Mouse (Mus musculus): ENCODE data around the gene Mycbpap. TPM values are rescaled to one million over a fixed set of nuclear protein-coding genes. Genes with fewer than 3 reads are reported as not detected.

Mycbpap gene
- polyA plus RNA-seq, 1 experiment from 2014 or later = 6.6 TPM

DNA sequence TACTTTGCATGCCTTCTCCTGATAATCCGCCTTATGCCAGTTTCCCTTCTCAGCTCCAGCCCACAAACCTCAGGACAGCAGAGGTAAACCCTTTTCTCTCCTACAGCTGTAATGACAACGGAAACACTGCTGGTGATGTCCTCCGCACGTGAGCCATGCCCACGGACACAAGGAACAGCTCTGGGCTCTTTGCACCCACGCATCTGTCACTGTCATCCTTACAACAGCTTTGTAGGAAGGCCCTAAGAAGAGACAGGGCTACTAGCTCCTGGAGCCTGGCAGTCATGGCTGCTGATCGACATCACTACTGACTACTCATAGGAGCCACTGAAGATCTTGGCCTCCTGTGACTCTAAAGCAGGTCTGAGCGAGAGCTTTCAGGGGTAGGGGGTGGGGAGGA lies 11.6 kb upstream of the Mycbpap start:
- Histone ChIP-seq H3K4me1 (ENCODE audit: control insufficient read depth in 2 of 2, insufficient read depth in 2 of 2, low read length in 2 of 2) (peaks cover 0 to 5% of the 10 kb centered on the region in 2 experiments; a peak in 1 of 4 replicates), H3K4me3 (ENCODE audit: control insufficient read depth in 1 of 2, insufficient read depth in 1 of 2, low read depth in 1 of 2, low read length in 2 of 2) (no peak overlapping the region), H3K9ac (ENCODE audit: low read length) (no peak overlapping the region; the same call in 1 of the 2 replicates), H3K36me3 (ENCODE audit: control insufficient read depth, insufficient read depth, low read length) (no peaks in the 10 kb centered on the region), H3K9me3 (ENCODE audit: control insufficient read depth, low read length) (0 out of 2 replicates have a peak, but pooled peaks cover 4% of the 10 kb centered on the region), H3K4me2 (ENCODE audit: low read length) (no peak overlapping the region), H3K27ac (replicated peaks in 1 of 2; ENCODE audit: control insufficient read depth in 1 of 2, insufficient read depth in 1 of 2, low read depth in 2 of 2, low read length in 2 of 2) (no peak overlapping the region), H3K27me3 (ENCODE audit: control insufficient read depth, insufficient read depth, low read length) (no peaks in the 10 kb centered on the region)
- no peak for ATAC-seq (ENCODE audit: insufficient number of reproducible peaks, insufficient read depth, low FRiP score, low read depth)
- WGBS = 73% methylated on average over 8 of the region's 8 CpGs

DNA sequence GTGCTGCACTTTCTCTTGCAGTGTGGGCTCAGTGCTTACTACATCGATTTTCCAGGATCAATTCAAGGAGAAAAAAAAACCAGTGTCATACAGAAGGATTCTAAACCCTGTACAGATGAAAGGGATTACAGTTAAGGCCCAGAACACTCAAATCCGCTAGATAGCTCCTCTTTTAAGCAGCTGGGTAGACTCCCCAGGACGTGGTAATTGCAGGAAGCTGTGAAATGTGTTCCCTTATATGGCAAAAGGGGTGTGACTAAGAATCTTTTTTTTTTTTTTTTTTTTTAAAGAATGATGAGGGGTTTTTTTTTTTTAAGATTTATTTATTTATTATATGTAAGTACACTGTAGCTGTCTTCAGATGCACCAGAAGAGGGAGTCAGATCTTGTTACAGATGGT lies 7.3 kb upstream of the Mycbpap start:
- no peaks in the 10 kb centered on the region for H3K36me3 ChIP-seq (ENCODE audit: control insufficient read depth, insufficient read depth, low read length)
- 59% methylated on average over 3 of the region's 3 CpGs for WGBS

DNA sequence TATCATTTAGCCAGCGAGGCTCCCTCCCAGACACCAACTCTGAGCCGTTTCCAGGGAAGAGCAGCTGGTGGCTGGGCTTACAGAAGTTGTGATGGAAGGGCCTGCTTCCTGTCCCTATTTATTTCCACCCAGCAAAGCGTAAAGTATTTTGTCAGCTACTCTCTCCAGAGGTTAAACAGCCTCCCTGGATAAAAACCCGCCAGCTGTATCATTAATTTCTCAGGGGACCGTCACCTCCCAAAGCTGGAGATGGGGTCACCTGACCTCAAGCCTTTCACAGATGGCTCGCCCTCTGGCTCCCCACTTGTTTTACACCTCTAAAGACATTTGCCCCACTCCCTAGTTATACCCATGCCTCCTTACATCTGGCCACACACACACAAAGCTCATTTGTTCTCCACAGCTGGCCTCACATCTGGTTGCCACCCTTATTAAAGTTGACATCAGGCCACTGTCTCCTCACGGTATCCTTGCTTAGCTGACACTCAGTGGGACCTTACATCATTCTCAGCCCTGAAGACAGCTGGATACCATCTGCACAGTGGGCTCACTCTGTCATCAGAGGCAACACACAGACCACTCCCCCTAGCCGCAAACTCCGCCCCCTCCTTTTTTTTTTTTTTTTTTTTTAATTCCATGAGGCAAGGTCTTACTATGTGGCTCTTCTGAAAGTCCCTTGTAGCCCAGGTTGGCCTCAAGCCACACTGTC lies 4.8 kb upstream of the Mycbpap start:
- Histone ChIP-seq H3K4me1 (ENCODE audit: control insufficient read depth in 2 of 2, insufficient read depth in 2 of 2, low read length in 2 of 2) (peaks cover 6 to 14% of the 10 kb centered on the region in 2 experiments), H3K27ac (replicated peaks in 1 of 2; ENCODE audit: control insufficient read depth in 1 of 2, insufficient read depth in 1 of 2, low read depth in 2 of 2, low read length in 2 of 2) (no peak overlapping the region), H3K27me3 (ENCODE audit: control insufficient read depth, insufficient read depth, low read length) (no peaks in the 10 kb centered on the region), H3K9ac (ENCODE audit: low read length) (no peak overlapping the region), H3K9me3 (ENCODE audit: control insufficient read depth, low read length) (no peaks in the 10 kb centered on the region), H3K4me2 (ENCODE audit: low read length) (no peak overlapping the region), H3K36me3 (ENCODE audit: control insufficient read depth, insufficient read depth, low read length) (no peaks in the 10 kb centered on the region), H3K4me3 (ENCODE audit: control insufficient read depth in 1 of 2, insufficient read depth in 1 of 2, low read depth in 1 of 2, low read length in 2 of 2) (no peak overlapping the region)
- 58% methylated on average over 9 of the region's 9 CpGs for WGBS
- ATAC-seq (ENCODE audit: insufficient number of reproducible peaks, insufficient read depth, low FRiP score, low read depth) = no peak

More for the DNA sequence above, 7.3 kb upstream of the Mycbpap start:
- Histone ChIP-seq H3K4me1 (ENCODE audit: control insufficient read depth in 2 of 2, insufficient read depth in 2 of 2, low read length in 2 of 2) (peaks cover 0 to 2% of the 10 kb centered on the region in 2 experiments; a peak in 1 of 4 replicates), H3K27ac (replicated peaks in 1 of 2; ENCODE audit: control insufficient read depth in 1 of 2, insufficient read depth in 1 of 2, low read depth in 2 of 2, low read length in 2 of 2) (no peak overlapping the region), H3K9me3 (ENCODE audit: control insufficient read depth, low read length) (no peaks in the 10 kb centered on the region), H3K4me2 (ENCODE audit: low read length) (no peak overlapping the region), H3K9ac (ENCODE audit: low read length) (no peak overlapping the region), H3K4me3 (ENCODE audit: control insufficient read depth in 1 of 2, insufficient read depth in 1 of 2, low read depth in 1 of 2, low read length in 2 of 2) (no peak overlapping the region), H3K27me3 (ENCODE audit: control insufficient read depth, insufficient read depth, low read length) (no peaks in the 10 kb centered on the region)
- ATAC-seq (ENCODE audit: insufficient number of reproducible peaks, insufficient read depth, low FRiP score, low read depth) = no peak

DNA sequence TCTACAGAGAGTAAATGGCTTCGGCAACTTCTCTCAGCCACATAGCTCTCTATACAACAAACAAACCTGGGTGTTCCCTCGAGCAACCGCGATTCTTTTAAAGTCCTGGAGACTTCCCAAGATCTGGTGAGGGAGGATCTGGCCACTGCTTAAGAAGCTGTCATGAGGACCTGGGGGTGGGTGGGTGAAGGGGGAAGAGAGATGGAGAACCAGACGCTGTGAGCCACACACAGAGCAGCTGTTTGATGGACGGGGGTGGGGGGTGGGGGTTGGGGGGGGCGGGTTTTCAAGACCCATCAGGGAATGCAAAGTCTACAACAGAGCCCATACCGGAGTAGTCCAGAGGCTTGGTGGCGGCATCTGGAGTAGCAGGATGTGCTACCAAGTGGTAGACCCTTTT lies 8.1 kb downstream of the Mycbpap start:
- Histone ChIP-seq H3K27me3 (ENCODE audit: control insufficient read depth, insufficient read depth, low read length) (no peaks in the 10 kb centered on the region), H3K4me3 (ENCODE audit: control insufficient read depth in 1 of 2, insufficient read depth in 1 of 2, low read depth in 1 of 2, low read length in 2 of 2) (no peak overlapping the region), H3K27ac (replicated peaks in 1 of 2; ENCODE audit: control insufficient read depth in 1 of 2, insufficient read depth in 1 of 2, low read depth in 2 of 2, low read length in 2 of 2) (no peak overlapping the region), H3K4me2 (ENCODE audit: low read length) (no peak overlapping the region), H3K9ac (ENCODE audit: low read length) (no peak overlapping the region), H3K9me3 (ENCODE audit: control insufficient read depth, low read length) (no peaks in the 10 kb centered on the region), H3K4me1 (ENCODE audit: control insufficient read depth in 2 of 2, insufficient read depth in 2 of 2, low read length in 2 of 2) (peaks cover 5 to 7% of the 10 kb centered on the region in 2 experiments; a peak in 3 of 4 replicates), H3K36me3 (ENCODE audit: control insufficient read depth, insufficient read depth, low read length) (no peaks in the 10 kb centered on the region)
- 52% methylated on average over 9 of the region's 9 CpGs for WGBS
- no peak for ATAC-seq (ENCODE audit: insufficient number of reproducible peaks, insufficient read depth, low FRiP score, low read depth)

DNA sequence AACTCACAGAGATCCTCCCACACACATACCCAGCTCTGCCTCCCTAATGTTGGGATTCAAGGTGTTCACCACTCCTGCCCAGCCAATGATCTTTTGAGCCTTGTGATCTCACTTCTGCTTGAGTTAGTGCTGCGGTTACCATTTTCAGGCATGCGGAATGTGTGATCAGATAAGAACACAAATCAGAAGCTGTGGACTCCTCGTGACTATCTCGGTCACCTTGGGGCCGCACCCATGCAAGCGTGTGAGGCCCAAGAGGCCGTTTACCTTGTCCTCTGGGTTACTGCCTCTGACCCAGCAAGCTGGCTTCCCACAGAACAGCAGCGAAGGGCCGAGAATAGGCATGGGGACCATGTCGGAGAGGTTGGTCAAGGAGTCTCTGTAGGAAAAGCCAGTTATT lies 12.6 kb downstream of the Mycbpap start:
- no peak overlapping the region for H3K4me2 ChIP-seq (ENCODE audit: low read length)
- H3K4me1 ChIP-seq (ENCODE audit: control insufficient read depth in 2 of 2, insufficient read depth in 2 of 2, low read length in 2 of 2) = peaks cover 0 to 3% of the 10 kb centered on the region in 2 experiments; a peak in 1 of 4 replicates
- ATAC-seq (ENCODE audit: insufficient number of reproducible peaks, insufficient read depth, low FRiP score, low read depth) = no peak
- WGBS = 61% methylated on average over 10 of the region's 10 CpGs
- H3K27ac ChIP-seq (replicated peaks in 1 of 2; ENCODE audit: control insufficient read depth in 1 of 2, insufficient read depth in 1 of 2, low read depth in 2 of 2, low read length in 2 of 2) = no peak overlapping the region
- H3K9me3 ChIP-seq (ENCODE audit: control insufficient read depth, low read length) = no peaks in the 10 kb centered on the region
- H3K4me3 ChIP-seq (ENCODE audit: control insufficient read depth in 1 of 2, insufficient read depth in 1 of 2, low read depth in 1 of 2, low read length in 2 of 2) = no peak overlapping the region
- H3K9ac ChIP-seq (ENCODE audit: low read length) = no peak overlapping the region
- no peaks in the 10 kb centered on the region for H3K36me3 ChIP-seq (ENCODE audit: control insufficient read depth, insufficient read depth, low read length)
- H3K27me3 ChIP-seq (ENCODE audit: control insufficient read depth, insufficient read depth, low read length) = no peaks in the 10 kb centered on the region

DNA sequence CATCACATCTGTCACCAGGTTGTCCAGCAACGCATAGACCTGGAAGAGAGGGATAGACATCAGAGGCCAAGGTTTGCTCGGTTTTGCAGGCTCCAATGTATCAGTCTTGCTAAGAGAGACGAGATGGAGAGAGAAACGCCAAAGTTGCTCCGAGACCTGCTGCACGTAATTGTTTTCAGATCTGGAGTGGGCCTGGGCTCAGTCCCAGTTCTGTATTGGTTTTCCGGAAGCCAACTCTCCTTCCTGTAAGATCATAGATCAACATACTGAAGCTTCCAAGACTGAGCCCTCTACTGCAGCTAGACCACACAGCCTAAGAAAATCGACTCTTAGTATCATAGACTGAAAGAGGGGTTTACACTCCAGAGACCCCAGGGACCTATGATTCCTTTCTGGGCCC lies 20.1 kb downstream of the Mycbpap start:
- Histone ChIP-seq H3K4me2 (ENCODE audit: low read length) (no peak overlapping the region), H3K27ac (replicated peaks in 1 of 2; ENCODE audit: control insufficient read depth in 1 of 2, insufficient read depth in 1 of 2, low read depth in 2 of 2, low read length in 2 of 2) (no peak overlapping the region), H3K4me1 (ENCODE audit: control insufficient read depth in 2 of 2, insufficient read depth in 2 of 2, low read length in 2 of 2) (peaks cover 19 to 27% of the 10 kb centered on the region in 2 experiments), H3K4me3 (ENCODE audit: control insufficient read depth in 1 of 2, insufficient read depth in 1 of 2, low read depth in 1 of 2, low read length in 2 of 2) (no peak overlapping the region), H3K9ac (ENCODE audit: low read length) (no peak overlapping the region), H3K27me3 (ENCODE audit: control insufficient read depth, insufficient read depth, low read length) (no peaks in the 10 kb centered on the region), H3K9me3 (ENCODE audit: control insufficient read depth, low read length) (no peaks in the 10 kb centered on the region), H3K36me3 (ENCODE audit: control insufficient read depth, insufficient read depth, low read length) (no peaks in the 10 kb centered on the region)
- WGBS = 77% methylated on average over 8 of the region's 8 CpGs
- no peak for ATAC-seq (ENCODE audit: insufficient number of reproducible peaks, insufficient read depth, low FRiP score, low read depth)

DNA sequence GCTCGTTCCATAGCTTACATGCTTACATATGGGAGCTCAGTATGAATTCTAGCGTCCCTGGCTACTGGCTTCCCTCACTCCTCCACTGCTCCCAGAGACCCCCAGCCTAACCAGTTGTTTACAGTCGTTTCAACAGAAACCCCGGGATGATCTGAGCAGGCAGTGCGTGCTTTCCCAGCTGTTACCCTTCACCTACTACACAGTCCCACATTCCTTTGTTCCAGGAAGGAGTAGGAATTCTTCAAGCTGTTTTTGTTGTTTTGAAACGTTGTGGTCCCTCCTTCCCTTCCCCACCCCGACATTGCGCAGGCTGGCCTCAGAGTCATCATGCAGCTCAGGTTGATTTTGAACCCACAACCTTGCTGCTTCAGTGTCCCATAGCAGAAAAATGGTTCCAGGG lies 21.2 kb downstream of the Mycbpap start:
- no peaks in the 10 kb centered on the region for H3K27me3 ChIP-seq (ENCODE audit: control insufficient read depth, insufficient read depth, low read length)
- H3K4me2 ChIP-seq (ENCODE audit: low read length) = peak overlapping the region; percentile 77
- H3K4me3 ChIP-seq (ENCODE audit: control insufficient read depth in 1 of 2, insufficient read depth in 1 of 2, low read depth in 1 of 2, low read length in 2 of 2) = peak overlapping the region; percentile 56 to 61
- H3K9ac ChIP-seq (ENCODE audit: low read length) = peak overlapping the region; percentile 83
- H3K9me3 ChIP-seq (ENCODE audit: control insufficient read depth, low read length) = no peaks in the 10 kb centered on the region
- ATAC-seq (ENCODE audit: insufficient number of reproducible peaks, insufficient read depth, low FRiP score, low read depth) = no peak
- H3K27ac ChIP-seq (replicated peaks in 1 of 2; ENCODE audit: control insufficient read depth in 1 of 2, insufficient read depth in 1 of 2, low read depth in 2 of 2, low read length in 2 of 2) = peak overlapping the region; percentile 89 to 92
- peaks cover 24 to 33% of the 10 kb centered on the region in 2 experiments for H3K4me1 ChIP-seq (ENCODE audit: control insufficient read depth in 2 of 2, insufficient read depth in 2 of 2, low read length in 2 of 2)
- H3K36me3 ChIP-seq (ENCODE audit: control insufficient read depth, insufficient read depth, low read length) = peaks cover 5% of the 10 kb centered on the region; the same call in 1 of the 2 replicates
- WGBS = 20% methylated on average over 8 of the region's 8 CpGs

Measured in heart, embryonic 14.5 days (tissue).